Comparison of ENCODE assay signal across 9 mouse cellular contexts in genomic region chr15:3174848-3175247, GRCm38 (mm10).
DNase-seq lines count a peak whose midpoint lies in the region; ATAC-seq lines count a peak whose summit lies in the region.
"Had no signal": no experiment of that assay in that cellular context is flagged by ENCODE, and none has a peak within 500 bp of the region (broad histone marks: within the 10 kb centered on the region; RNA-seq: fewer than 3 reads in every experiment).

No protein-coding gene starts in this region.

- peak; percentile 4 for DNase-seq in layer of hippocampus, adult 11-12 months (ENCODE audit: low spot score)
- DNase-seq in layer of hippocampus, postnatal 36 days, result no peak
- DNase-seq in R1 (ENCODE audit: low read depth, low spot score) (peak; percentile 56), MN1 (ENCODE audit: low spot score) (no peak)
- peak; percentile 84 for DNase-seq in induced T-regulatory cell, adult 2 months (ENCODE audit: low read depth)
- no peak for DNase-seq in thymus, postnatal 10 days (ENCODE audit: low spot score in 2 of 2)
- DNase-seq: kidney, postnatal 4 days had no signal

- ATAC-seq in CD4-positive, CD25-positive, alpha-beta regulatory T cell, adult 4 months, result peak; percentile 42
- ATAC-seq in activated CD4-positive, CD25-positive, alpha-beta regulatory T cell, adult 4 months, result no peak

Comparison
In these comparisons a context has a peak if more than half of its experiments do, and no peak if none do; other contexts are left out.
1. DNase-seq: peak in layer of hippocampus, adult 11-12 months (single experiment), R1 (single experiment) and induced T-regulatory cell, adult 2 months (single experiment); none in layer of hippocampus, postnatal 36 days (0 of 2), MN1 (single experiment) and thymus, postnatal 10 days (0 of 2).